Mouse (Mus musculus): ENCODE measurements around the gene Ube2l3. TPM values are rescaled to one million over a fixed set of nuclear protein-coding genes. Genes with fewer than 3 reads are reported as not detected.
"Not testable (repeated sequence)": the region's sequence is repeated elsewhere in the genome, so short reads cannot be mapped to it uniquely, and the experiment has no call there.

Ube2l3 gene
- polyA plus RNA-seq, 1 experiment from 2014 or later: 360 TPM

DNA sequence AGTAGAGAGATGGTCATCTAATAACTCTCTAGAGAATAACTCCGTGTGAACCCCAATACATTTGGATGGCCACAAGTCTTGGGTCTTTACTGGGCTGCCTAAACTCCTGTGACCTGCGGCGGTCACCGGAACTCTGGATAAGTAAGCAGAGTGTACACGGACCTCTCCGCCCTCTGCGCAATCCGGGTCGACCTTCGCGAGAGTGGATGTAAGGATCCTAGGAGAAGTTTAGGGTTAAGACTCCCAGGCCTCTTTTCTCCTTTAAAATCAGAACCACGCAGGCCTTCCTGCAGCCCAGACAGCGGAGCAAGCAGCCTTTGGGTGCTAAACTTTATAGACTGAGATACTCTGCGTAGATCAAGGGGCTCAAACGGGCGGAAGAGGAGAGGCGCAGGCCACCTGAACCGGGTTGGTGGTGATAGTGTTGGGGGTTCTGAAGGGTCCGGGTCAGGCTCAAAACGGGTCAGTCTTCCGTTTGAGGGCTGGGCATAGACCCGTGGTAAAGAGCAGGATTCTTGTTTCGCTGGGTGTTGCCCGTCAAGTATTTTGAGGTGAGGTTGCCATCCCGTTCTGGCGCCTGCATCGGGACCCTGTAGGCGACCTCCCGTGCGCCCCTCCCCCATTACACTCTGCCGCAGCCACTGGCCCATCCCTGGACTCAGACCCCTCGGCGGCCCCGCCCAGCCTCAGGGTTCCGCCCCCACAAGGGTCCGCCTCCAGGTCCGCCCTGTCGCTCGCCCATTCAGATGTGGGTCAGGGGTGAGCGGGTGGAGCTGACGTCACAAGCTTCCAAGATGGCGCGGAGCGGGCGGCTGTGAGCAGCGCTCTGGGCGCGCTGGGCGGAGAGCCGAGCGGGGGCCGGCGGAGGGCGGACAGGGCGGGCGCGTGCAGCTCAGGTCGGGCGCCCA lies 30.6 kb upstream of the Ube2l3 start, which contains the start of gene Hic2:
TSS of gene Hic2 (plus strand) at position 779 of the 908 bp plus-strand sequence.
- WGBS: 1% methylated on average over 59 of the region's 59 CpGs

DNA sequence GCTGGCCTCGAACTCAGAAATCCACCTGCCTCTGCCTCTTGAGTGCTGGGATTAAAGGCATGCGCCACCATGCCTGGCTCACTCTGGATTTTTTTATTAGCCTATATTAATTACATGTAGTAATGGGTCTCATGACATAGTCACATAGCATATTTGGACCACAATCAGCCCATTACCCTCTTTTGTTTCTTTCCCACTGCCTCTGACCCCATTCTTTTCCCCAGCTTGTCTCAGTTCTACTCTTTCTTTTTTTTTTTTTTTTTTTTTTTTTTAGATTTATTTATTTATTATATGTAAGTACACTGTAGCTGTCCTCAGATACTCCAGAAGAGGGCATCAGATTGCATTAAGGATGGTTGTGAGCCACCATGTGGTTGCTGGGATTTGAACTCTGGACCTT lies 29.1 kb upstream of the Ube2l3 start:
- ATAC-seq; H3K9me3 ChIP-seq (replicated peaks); H3K9ac ChIP-seq; H3K4me3 ChIP-seq; H3K36me3 ChIP-seq (ENCODE audit: poor library complexity, severe bottlenecking); H3K27me3 ChIP-seq; H3K27ac ChIP-seq; H3K4me2 ChIP-seq: not testable (repeated sequence)
- WGBS: 87% methylated on average over 2 of the region's 2 CpGs
- H3K4me1 ChIP-seq: peaks cover 25% of the 10 kb centered on the region

More for the DNA sequence above, 30.6 kb upstream of the Ube2l3 start, which contains the start of gene Hic2:
- ATAC-seq: peak; percentile 96
- Histone ChIP-seq H3K4me2 (peak within 1 kb of the TSS; percentile 75), H3K9me3 (replicated peaks) (peaks cover 6% of the 10 kb centered on the region; the same call in 1 of the 2 replicates), H3K27ac (peak within 1 kb of the TSS; percentile 95), H3K4me1 (peaks cover 35% of the 10 kb centered on the region), H3K27me3 (no peaks in the 10 kb centered on the region), H3K36me3 (ENCODE audit: poor library complexity, severe bottlenecking) (no peaks in the 10 kb centered on the region), H3K4me3 (peak within 1 kb of the TSS; percentile 89), H3K9ac (peak within 1 kb of the TSS; percentile 95)

DNA sequence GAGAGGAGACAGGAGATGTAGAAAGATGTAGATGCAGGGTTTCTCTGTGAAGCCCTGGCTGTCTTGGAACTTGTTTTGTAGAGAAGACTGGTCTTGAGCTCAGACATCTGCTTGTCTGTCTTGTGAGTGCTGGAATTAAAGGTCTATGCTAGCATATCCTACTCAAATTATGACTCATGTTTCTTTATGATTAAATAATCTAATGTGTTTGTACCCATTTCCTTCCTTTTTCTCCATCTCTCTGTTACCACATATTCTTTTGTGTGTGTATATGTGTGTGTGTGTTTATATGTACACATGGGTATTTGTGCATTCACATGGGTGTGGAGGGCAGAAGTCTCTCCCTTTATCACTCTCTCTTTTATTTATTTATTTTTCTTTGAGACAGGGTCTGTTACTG lies 24.0 kb upstream of the Ube2l3 start:
- ATAC-seq: no peak
- no peak overlapping the region for H3K9ac ChIP-seq
- H3K36me3 ChIP-seq (ENCODE audit: poor library complexity, severe bottlenecking): no peaks in the 10 kb centered on the region
- H3K27ac ChIP-seq: no peak overlapping the region
- peaks cover 6% of the 10 kb centered on the region; the same call in 1 of the 2 replicates for H3K9me3 ChIP-seq (replicated peaks)
- no peaks in the 10 kb centered on the region for H3K27me3 ChIP-seq
- H3K4me2 ChIP-seq: no peak overlapping the region
- H3K4me3 ChIP-seq: no peak overlapping the region
- no peaks in the 10 kb centered on the region for H3K4me1 ChIP-seq

- no peak overlapping the region for H3K27ac ChIP-seq
- H3K4me3 ChIP-seq: no peak overlapping the region
- no peaks in the 10 kb centered on the region for H3K4me1 ChIP-seq
- H3K9ac ChIP-seq: no peak overlapping the region
- H3K36me3 ChIP-seq (ENCODE audit: poor library complexity, severe bottlenecking): no peaks in the 10 kb centered on the region
- peaks cover 6% of the 10 kb centered on the region; the same call in 1 of the 2 replicates for H3K9me3 ChIP-seq (replicated peaks)
- no peak for ATAC-seq
- H3K4me2 ChIP-seq: no peak overlapping the region
- H3K27me3 ChIP-seq: no peaks in the 10 kb centered on the region
- WGBS: 85% methylated on average over 5 of the region's 5 CpGs
These were observed 23.1 kb upstream of the Ube2l3 start for GRCm38 (mm10) chr16:17225584-17225983.

DNA sequence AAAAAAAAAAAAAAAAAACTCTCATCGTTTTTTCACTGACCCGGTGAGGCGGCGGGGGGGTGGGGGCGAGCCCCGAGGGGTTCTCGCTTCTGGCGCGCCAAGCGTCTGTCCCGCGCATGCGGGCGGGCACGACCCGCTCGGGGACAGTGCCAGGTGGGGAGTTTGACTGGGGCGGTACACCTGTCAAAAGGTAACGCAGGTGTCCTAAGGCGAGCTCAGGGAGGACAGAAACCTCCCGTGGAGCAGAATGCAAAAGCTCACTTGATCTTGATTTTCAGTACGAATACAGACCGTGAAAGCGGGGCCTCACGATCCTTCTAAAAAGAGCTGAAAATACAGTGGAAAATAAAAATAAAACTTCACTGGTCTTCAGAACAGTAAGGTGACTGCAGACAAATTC lies 19.7 kb upstream of the Ube2l3 start:
- Histone ChIP-seq H3K27me3 (no peaks in the 10 kb centered on the region), H3K4me1 (no peaks in the 10 kb centered on the region), H3K9me3 (replicated peaks) (no peaks in the 10 kb centered on the region), H3K4me2 (no peak overlapping the region), H3K9ac (no peak overlapping the region), H3K4me3 (no peak overlapping the region), H3K36me3 (ENCODE audit: poor library complexity, severe bottlenecking) (no peaks in the 10 kb centered on the region), H3K27ac (no peak overlapping the region)
- peak; percentile 100 for ATAC-seq
- 33% methylated on average over 25 of the region's 25 CpGs for WGBS

DNA sequence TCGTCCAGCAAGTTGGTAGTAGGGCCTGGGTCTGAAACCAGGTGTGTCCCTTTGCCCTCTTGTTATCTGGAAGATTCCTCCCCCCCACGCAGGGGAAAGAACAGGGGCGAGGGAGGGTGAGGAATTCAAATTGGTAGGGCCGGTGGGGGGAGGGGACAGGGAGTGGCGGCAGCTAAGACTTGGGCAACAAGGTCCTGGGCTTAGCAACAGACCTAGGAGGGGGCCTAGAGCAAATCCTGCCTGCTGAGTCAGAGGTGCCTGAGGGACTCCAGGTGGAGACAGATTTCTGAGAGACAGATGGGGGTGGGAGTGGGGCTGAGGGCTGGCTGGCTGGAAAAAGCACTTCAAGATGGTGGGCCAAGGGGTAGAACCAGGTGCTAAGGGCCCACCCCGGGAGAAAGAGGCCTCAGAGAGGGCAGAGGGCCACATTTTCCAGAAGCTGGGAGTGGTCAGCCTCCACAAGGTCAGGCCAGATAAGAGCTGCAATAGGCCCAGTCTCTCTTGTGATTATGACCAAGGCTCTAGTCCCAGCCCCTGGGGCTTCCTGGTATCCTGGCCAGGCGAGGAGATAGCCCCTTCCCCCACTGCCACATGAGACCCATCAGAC lies 17.8 kb upstream of the Ube2l3 start:
- 56% methylated on average over 6 of the region's 7 CpGs for WGBS
- Histone ChIP-seq H3K4me2 (no peak overlapping the region), H3K4me3 (no peak overlapping the region), H3K27ac (no peak overlapping the region), H3K9ac (no peak overlapping the region), H3K4me1 (no peaks in the 10 kb centered on the region), H3K36me3 (ENCODE audit: poor library complexity, severe bottlenecking) (no peaks in the 10 kb centered on the region), H3K9me3 (replicated peaks) (no peaks in the 10 kb centered on the region), H3K27me3 (no peaks in the 10 kb centered on the region)
- ATAC-seq: no peak

DNA sequence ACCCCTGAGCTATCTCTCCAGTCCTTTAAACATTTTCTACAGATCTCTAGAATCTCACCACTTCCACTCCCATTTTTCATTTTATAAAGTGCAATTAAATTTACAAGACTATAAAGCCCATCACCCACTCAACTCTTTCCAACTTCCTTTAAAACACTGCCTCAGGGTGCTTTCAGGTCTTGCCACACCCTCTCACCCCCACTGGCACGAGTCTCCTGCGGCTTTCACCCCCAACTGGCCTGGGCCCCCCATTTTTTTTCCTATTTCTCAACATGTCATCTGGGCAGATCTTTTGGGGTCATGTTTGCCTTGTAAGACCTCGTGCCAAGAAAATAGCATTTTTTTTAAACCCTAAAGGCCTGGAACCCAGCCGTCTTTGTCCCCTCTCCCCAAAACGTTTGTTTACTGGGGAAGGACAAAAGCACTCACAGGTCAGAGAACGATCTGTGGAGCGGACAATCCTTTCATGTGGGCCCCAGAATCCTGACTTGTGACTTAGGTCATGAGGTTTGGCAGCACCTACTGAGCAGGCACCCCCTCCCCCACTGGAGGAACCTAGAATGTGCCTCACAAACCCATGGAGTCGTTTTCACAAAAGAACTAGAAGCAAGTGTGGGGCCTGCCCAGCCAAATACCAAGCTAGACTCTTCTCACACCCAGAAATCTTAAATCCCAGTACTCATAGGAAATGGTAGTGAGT lies 14.6 kb upstream of the Ube2l3 start:
- H3K36me3 ChIP-seq (ENCODE audit: poor library complexity, severe bottlenecking): no peaks in the 10 kb centered on the region
- 66% methylated on average over 8 of the region's 8 CpGs for WGBS
- no peak for ATAC-seq

DNA sequence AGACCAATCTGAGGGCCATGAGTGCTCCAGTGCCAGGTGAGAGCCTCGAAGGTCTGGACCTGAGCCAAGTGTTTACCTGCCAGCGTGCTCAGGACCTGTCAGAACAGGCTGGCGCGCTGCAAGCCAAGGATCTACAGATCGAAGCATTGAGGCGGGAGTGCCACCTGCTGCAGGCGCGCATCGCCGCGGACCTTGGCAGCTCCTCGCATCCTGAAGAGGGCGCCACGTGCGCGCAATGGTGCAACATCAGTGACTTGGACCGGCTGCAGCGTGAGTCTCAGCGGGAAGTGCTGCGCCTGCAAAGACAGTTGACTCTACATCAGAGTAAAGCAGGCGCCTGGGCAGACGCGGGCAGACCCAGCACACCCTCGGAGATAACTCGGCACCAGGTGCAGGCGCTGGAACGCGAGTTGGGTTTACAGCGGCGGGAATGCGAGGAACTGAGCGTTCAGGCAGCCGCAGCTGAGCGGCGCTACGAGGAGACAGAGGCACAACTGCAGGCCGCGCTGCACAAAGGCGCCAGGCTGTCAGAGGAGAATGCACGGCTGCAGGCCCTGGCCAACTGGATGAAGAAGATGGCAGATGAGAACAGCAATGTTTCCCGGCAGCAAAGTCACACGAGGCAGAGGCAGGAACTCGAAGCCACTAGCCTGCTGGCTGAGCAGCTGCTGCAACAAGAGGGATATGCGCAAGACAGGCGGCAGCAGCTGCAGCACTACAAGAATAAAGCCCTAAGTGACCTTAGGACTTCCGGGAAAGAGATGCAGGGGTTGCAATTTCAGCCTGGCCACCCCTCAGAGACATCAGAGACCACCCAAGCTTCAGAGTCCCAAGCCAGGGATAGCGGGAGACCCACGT lies 7.8 kb upstream of the Ube2l3 start:
- Histone ChIP-seq H3K4me3 (peak overlapping the region; percentile 59), H3K9me3 (replicated peaks) (no peaks in the 10 kb centered on the region), H3K27me3 (peaks cover 11% of the 10 kb centered on the region), H3K36me3 (ENCODE audit: poor library complexity, severe bottlenecking) (no peaks in the 10 kb centered on the region), H3K9ac (peak overlapping the region; percentile 74), H3K4me2 (peak overlapping the region; percentile 96), H3K27ac (peak overlapping the region; percentile 25; the same call in 1 of the 2 replicates), H3K4me1 (peaks cover 23% of the 10 kb centered on the region)
- ATAC-seq: peak; percentile 79
- 8% methylated on average over 48 of the region's 48 CpGs for WGBS

More for the DNA sequence above, 14.6 kb upstream of the Ube2l3 start:
- no peaks in the 10 kb centered on the region; the same call in 1 of the 2 replicates for H3K27me3 ChIP-seq
- no peaks in the 10 kb centered on the region for H3K4me1 ChIP-seq
- H3K9me3 ChIP-seq (replicated peaks): no peaks in the 10 kb centered on the region
- H3K27ac ChIP-seq: no peak overlapping the region
- H3K9ac ChIP-seq: no peak overlapping the region
- no peak overlapping the region for H3K4me2 ChIP-seq
- no peak overlapping the region for H3K4me3 ChIP-seq

DNA sequence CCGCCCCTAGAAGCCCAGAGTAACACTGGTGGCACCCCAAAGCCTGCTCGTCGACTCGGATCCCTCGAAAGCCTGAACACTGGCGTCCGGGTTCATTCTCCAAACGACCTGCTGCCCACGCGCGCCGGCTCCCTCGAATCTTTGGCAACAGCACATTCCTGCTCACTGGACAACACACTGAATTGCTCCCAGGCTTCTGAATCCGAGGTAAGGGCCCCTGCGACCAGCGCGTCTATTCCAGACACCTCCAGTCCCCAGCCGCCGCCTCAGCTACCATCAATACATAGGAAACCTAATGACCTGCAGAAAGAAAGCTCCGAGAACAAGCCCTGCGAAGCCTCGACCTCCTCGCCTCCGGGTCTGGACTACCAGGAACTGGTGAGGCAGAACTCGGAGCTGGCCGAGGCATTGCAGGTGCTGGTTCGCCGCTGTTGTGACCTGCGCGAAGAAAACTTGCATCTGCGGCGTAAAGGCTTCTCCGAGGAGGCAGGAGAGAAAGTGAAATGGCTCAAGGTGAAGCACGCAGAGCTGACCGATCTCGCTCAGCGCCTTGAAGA lies 7.0 kb upstream of the Ube2l3 start:
- no peaks in the 10 kb centered on the region for H3K9me3 ChIP-seq (replicated peaks)
- peaks cover 23% of the 10 kb centered on the region for H3K4me1 ChIP-seq
- peak overlapping the region; percentile 96 for H3K4me2 ChIP-seq
- peaks cover 11% of the 10 kb centered on the region for H3K27me3 ChIP-seq
- H3K36me3 ChIP-seq (ENCODE audit: poor library complexity, severe bottlenecking): no peaks in the 10 kb centered on the region
- H3K4me3 ChIP-seq: peak overlapping the region; percentile 59
- peak; percentile 9 for ATAC-seq
- peak overlapping the region; percentile 74 for H3K9ac ChIP-seq
- WGBS: 1% methylated on average over 37 of the region's 37 CpGs
- peak overlapping the region; percentile 94 for H3K27ac ChIP-seq

DNA sequence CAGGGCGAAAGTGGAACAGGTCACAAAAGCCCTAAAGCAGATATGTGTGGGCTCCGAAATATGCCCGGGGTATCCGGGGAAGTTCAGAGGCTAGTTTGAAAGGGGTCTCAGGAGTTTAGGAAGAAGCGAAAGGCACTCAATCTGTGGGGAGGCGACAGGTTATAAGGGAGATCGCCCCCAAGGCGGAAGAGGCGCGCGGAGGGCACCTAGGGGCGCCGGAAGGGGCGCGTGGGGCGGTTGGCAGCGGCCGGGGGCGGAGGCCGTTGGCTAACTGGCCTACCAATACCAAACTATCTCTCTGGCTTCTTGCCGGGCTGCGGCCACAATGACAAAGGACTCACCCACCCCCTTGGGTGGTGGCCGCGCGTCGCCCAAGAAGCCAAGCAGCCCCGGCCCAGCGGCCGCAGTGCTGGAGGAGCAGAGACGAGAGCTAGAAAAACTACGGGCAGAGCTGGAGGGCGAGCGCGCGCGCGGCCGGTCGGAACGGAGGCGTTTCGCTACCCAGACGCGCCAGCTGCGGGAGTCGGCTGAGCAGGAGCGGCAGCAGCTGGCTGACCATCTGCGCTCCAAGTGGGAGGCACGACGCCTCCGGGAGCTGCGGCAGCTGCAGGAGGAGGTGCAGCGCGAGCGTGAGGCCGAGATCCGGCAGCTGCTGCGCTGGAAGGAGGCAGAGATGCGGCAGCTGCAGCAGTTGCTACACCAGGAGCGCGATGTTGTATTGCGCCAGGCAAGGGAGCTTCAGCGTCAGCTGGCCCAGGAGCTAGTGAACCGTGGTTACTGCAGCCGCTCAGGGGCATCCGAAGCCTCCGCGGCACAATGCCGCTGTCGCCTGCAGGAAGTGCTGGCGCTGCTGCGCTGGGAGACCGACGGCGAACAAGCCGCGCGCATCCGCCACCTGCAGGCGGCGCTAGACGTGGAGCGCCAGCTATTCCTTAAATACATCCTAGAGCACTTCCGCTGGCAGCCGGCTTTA lies 6.2 kb upstream of the Ube2l3 start, which contains the start of gene Rimbp3:
TSS of gene Rimbp3 (plus strand) at position 215 of the 973 bp plus-strand sequence.
- H3K27me3 ChIP-seq: peaks cover 11% of the 10 kb centered on the region
- no peaks in the 10 kb centered on the region for H3K36me3 ChIP-seq (ENCODE audit: poor library complexity, severe bottlenecking)
- H3K9ac ChIP-seq: peak within 1 kb of the TSS; percentile 74
- peaks cover 23% of the 10 kb centered on the region for H3K4me1 ChIP-seq
- peak within 1 kb of the TSS; percentile 96 for H3K4me2 ChIP-seq
- WGBS: under 1% methylated on average over 84 of the region's 85 CpGs
- peak within 1 kb of the TSS; percentile 59 for H3K4me3 ChIP-seq
- H3K9me3 ChIP-seq (replicated peaks): no peaks in the 10 kb centered on the region
- H3K27ac ChIP-seq: peak within 1 kb of the TSS; percentile 94
- ATAC-seq: peak; percentile 91

Measured in forebrain, embryonic 13.5 days (tissue).